Comparison of ENCODE assay signal across 19 mouse cellular contexts in genomic region chr5:24308621-24309020, GRCm38 (mm10). TPM values are rescaled to one million over a fixed set of nuclear protein-coding genes. Genes with fewer than 3 reads are reported as not detected.
"Had no signal": no experiment of that assay in that cellular context is flagged by ENCODE, and none has a peak within 500 bp of the region (broad histone marks: within the 10 kb centered on the region; RNA-seq: fewer than 3 reads in every experiment).

No protein-coding gene starts in this region.

- H3K9ac ChIP-seq: liver, embryonic 13.5 days; midbrain, embryonic 12.5 days; midbrain, embryonic 15.5 days; neural tube, embryonic 12.5 days; neural tube, embryonic 15.5 days; stomach, embryonic 15.5 days had no signal

- H3K27me3 ChIP-seq: liver, embryonic 13.5 days; midbrain, embryonic 12.5 days; midbrain, embryonic 15.5 days; neural tube, embryonic 12.5 days; neural tube, embryonic 15.5 days; stomach, embryonic 15.5 days had no signal

- DNase-seq: kidney, postnatal 25 days; layer of hippocampus, adult 9-11 months; liver, embryonic 13.5 days; lung, adult 2 months; lung, postnatal 14 days; lung, postnatal 4 days; right cerebral cortex, adult 18-20 months; right cerebral cortex, postnatal 25 days; spleen, adult 18-20 months; thymus, postnatal 25 days had no signal

- H3K36me3 ChIP-seq: liver, embryonic 13.5 days; midbrain, embryonic 12.5 days; midbrain, embryonic 15.5 days; neural tube, embryonic 12.5 days; neural tube, embryonic 15.5 days; stomach, embryonic 15.5 days had no signal

- H3K9me3 ChIP-seq: liver, embryonic 13.5 days; midbrain, embryonic 12.5 days; midbrain, embryonic 15.5 days; neural tube, embryonic 12.5 days; neural tube, embryonic 15.5 days; stomach, embryonic 15.5 days had no signal

- H3K27ac ChIP-seq: kidney, postnatal 0 days; layer of hippocampus, adult 2 months; liver, embryonic 13.5 days; midbrain, embryonic 12.5 days; midbrain, embryonic 15.5 days; neural tube, embryonic 12.5 days; neural tube, embryonic 15.5 days; stomach, embryonic 15.5 days had no signal

- ATAC-seq: midbrain, embryonic 15.5 days had no signal

- H3K4me2 ChIP-seq: liver, embryonic 13.5 days; midbrain, embryonic 12.5 days; midbrain, embryonic 15.5 days; neural tube, embryonic 12.5 days; neural tube, embryonic 15.5 days; stomach, embryonic 15.5 days had no signal

- H3K4me3 ChIP-seq: layer of hippocampus, adult 2 months; liver, embryonic 13.5 days; midbrain, embryonic 12.5 days; midbrain, embryonic 15.5 days; neural tube, embryonic 12.5 days; neural tube, embryonic 15.5 days; stomach, embryonic 15.5 days had no signal

- H3K4me1 ChIP-seq: liver, embryonic 13.5 days; midbrain, embryonic 12.5 days; midbrain, embryonic 15.5 days; neural tube, embryonic 12.5 days; neural tube, embryonic 15.5 days; stomach, embryonic 15.5 days had no signal

RNA-seq across cellular contexts. Expression of gene Kcnh2, which starts 42.8 kb away (rescaled TPM):
- total RNA-seq: liver, adult 2 months had no signal
- polyA plus RNA-seq: liver, adult 2 months had no signal

RNA-seq across cellular contexts. Expression of gene Nos3, which starts 56.0 kb away (rescaled TPM):
- total RNA-seq: megakaryocyte progenitor cell, adult 5-6 weeks had no signal
